Mouse (Mus musculus) kidney, postnatal 25 days (tissue): ENCODE measurements around the gene Glyat.

ENCODE experiments used
- DNase-seq, 2 experiments: peaks; one replicate each; pipeline ENCODE4 v3.0.0; 2021; ENCODE audit warnings: mixed read lengths in 2 of 2

The Glyat gene

DNA sequence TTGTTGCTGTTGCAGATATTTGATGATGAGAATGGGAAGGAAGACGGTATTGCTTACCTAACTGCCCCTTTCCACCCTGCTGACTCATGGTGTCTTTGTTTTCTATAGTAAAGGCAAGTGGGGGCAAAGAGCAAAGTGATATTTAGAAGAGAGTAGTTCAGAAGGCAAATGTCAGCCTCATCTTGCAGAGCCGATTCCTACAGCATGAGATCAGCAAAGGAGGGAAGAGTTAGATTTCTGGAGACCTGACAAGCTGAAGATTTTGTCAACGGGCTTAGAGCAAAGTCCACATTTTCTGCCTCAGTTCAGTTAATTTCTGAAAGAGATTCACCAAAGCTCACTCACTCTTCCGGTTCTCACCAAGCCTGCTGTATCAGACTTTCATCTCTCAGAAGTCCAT lies at the start of gene Glyat:
TSS of gene Glyat (plus strand) at position 133 of the 400 bp plus-strand sequence.
- peak; percentile 55 for DNase-seq

DNA sequence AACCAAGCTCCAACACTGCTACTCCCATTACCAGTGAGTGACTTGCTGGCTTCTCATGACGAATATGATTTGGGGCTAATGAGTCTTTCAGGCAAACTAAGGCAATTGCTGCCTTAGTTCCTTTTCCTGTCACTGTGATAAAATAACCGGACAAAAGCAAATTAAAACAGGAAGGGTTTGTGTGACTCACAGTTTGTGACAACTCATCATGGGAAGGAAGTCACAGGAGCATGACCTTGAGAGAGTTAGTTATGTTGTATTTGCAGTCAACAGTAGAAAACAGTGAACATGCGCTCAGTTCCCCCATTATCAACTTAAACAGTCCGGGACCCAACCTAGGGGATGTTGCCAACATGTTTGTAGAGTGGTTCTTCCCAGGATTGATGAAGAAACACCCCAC lies 47.8 kb upstream of the Glyat start:
- no peak for DNase-seq

DNA sequence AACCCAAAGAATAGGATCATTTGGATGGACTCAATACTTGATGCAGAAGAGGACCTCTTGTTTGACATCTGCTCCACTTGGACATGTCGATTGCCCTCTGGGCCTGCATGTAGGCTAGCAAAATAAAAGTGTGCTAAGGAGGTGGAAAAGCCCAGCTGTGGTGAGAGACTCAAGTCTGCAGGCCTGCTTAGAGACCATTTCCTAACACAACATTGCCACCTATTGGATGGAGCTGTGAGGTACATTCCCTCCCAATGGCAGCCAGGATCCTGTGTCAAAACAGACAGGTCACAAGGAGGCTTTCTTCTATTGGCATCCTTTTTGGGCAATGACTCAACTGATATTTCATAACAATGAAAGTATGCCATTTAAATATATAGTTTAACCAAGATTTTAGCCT lies 41.2 kb upstream of the Glyat start:
- DNase-seq: peak; percentile 67 to 78

- DNase-seq: no peak
Measured at GRCm38 (mm10) chr19:12595135-12595529, 38.0 kb upstream of the Glyat start.

GRCm38 (mm10) chr19:12595530-12596289 lies 37.4 kb upstream of the Glyat start:
- peak; percentile 85 to 90 for DNase-seq

- peak; percentile 23 to 69 for DNase-seq
Measured at GRCm38 (mm10) chr19:12596290-12597072, 36.6 kb upstream of the Glyat start.

DNA sequence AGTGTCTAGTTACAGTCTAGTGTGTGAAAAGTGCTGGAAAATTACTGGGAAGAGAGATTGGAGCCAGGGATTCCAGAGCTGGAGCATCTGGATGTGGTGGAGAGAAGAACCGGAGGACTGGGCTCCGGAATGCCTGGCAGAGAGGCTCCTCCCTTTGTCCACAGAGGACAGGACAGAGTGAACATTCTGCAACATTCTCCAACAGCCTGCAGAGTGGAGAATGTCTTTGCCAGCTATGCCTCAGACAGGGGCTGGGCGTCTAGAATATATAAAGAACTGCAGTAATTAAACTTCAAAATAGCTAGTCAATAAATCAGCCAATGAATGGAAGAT lies 36.1 kb upstream of the Glyat start:
- peak; percentile 65 to 78 for DNase-seq

- DNase-seq: peak in 1 of 2 experiments; percentile 16
Measured at GRCm38 (mm10) chr19:12598674-12599073, 34.4 kb upstream of the Glyat start.

GRCm38 (mm10) chr19:12599674-12600073 lies 33.4 kb upstream of the Glyat start, which contains the start of gene Gm4952:
Gm4952 (plus strand) TSS chr19:12599974.
- no peak for DNase-seq

DNA sequence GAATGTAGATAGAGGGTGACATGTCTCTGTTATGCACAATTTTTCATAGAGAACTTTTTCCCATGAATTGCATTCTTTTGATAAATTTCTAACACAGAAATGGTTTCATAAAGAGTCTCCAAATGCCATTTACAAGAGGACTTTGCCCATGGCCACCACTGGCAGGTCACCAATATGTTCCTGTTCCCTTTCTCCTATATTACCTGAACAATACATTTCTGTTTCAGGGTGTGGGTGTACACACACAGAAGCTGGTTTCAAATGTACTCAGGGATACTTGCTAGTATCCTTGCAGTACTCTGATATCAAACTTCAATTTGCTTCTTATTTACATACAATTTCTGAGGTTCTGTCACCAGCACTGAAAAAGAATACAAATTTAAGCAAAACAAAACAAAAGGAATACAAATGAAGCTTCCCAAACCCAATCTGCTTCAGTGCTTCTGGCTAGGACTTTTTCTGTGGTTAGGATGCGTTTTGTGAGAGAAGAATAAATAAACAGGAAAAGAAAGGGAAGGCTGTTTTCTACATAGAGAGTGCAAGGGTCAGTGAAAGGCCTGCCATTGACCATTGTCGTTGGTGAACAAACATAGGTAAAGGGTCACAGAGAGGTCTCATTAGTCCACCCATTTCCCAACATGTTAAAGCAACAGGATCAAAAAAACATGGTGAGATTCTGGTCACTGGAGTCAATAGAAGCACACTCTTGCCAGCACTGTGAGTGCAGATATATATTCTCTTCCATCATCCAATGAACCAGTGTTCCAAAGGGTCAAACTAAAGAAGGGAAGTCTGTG lies 32.2 kb upstream of the Glyat start:
- no peak for DNase-seq

DNA sequence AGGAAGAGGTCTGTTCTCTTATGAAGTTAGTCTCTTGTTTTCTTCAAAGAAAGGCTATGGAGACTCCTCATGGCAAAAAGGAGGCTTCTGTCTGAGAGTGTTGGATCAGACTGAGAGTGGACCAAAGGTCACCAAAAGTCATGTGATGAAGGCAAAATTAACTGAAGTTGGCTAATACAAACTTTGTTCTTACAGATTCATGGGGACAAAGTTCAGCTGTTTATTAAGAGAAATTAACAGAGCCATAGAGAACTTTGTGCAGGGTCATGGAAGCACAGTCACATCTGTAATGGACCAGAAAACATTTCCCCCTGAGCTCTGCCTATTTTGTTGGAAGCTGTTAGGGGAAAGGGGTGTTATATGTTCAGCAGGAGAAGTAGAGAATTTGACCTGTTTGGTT lies 24.8 kb upstream of the Glyat start:
- peak; percentile 59 to 71 for DNase-seq

- DNase-seq: no peak
Measured at GRCm38 (mm10) chr19:12613646-12614045, 19.5 kb upstream of the Glyat start.

DNA sequence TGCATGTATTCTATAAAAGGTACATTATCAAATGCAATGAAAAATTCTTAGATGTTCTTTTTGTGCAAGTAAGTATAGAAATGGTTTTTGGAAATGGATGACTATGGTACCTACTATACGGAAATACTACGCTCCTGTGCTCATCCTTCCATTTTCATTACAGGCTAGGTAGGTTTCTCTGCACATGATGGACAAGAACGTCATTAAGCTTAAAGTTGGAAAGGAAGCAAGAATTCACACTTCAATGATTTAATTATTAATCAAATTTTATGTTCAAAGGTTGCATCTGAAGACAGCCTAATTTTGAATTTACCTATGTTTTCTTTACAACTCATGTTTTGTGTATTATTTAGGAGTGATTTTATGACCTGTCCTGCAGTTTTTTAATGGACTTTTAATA lies 1.2 kb downstream of the Glyat start:
- no peak for DNase-seq

GRCm38 (mm10) chr19:12634963-12635362 lies 1.9 kb downstream of the Glyat start:
- DNase-seq: no peak

DNA sequence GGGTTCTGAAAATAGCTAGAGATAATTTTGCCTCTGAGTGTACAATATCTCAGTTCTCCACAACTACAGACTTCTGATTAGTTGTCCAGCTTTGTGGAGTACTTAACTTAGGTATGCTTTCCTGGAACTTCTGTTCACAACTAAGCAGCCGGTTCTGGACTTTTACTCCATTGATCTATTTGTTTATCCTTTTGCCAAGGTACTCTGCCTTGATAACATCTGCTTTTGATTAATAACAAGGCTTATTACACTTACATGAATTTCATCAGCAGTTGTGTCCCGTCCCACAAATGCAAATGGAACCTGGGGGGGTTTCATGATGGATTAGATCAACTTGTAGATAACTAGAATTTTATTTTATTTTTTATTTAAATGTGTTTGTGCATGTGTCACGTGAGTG lies 3.8 kb downstream of the Glyat start:
- no peak for DNase-seq

- DNase-seq: no peak
Measured at GRCm38 (mm10) chr19:12638049-12638448, 4.9 kb downstream of the Glyat start.

- DNase-seq: no peak
Measured at GRCm38 (mm10) chr19:12649511-12649910, 16.4 kb downstream of the Glyat start.

DNA sequence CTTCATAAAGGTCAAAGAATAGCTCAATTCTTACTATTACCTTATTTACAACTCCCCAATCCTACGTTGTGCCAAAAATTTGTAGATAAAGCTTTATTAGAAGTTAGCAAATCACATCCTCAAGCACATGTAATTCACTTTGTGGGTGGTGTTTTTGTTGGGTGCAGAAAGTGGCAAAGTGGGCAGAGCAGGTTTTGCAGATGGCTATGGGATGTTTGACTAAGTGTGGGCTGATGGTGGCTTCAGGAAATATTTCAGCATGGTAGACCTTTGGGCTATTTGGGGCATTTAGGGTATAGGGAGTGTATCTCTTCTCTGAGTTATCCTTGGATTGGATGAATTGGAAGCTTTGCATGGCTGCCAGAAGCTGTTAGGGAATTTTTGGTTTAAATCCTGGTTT lies 33.0 kb downstream of the Glyat start:
- no peak for DNase-seq

GRCm38 (mm10) chr19:12668601-12669000 lies 35.5 kb downstream of the Glyat start:
- peak in 1 of 2 experiments; percentile 4 for DNase-seq

DNA sequence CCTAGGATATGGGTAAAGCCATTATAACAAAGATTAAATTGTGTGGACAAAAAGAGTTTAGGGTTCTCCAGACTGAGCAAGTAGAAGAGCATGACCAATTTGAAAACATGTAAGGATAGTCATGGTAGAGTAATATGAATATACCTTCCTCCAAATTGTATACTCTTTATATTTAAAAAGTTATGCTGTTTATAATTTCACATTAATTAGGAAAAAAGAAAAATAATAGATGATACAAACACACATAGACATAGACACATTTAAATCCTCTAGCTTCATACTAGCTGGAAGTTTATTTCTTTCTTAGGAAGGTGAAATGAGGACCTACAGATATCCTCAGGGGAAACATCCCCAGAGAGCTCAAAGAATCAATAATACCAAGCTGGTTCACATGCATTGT lies 37.0 kb downstream of the Glyat start, which contains the start of gene Olfr1442:
TSS of gene Olfr1442 (plus strand) at position 301 of the 400 bp plus-strand sequence.
- no peak for DNase-seq

GRCm38 (mm10) chr19:12671051-12671450 lies 37.9 kb downstream of the Glyat start:
- no peak for DNase-seq

GRCm38 (mm10) chr19:12677812-12678211 lies 44.7 kb downstream of the Glyat start, which contains the start of gene Olfr1443:
Olfr1443 (plus strand) TSS chr19:12678112.
- no peak for DNase-seq

- no peak for DNase-seq
Measured at GRCm38 (mm10) chr19:12684638-12685037, 51.5 kb downstream of the Glyat start.
